Mouse (Mus musculus) ES-E14 (cell line): Measurements from ENCODE around the gene Rbm5. TPM values are rescaled to one million over a fixed set of nuclear protein-coding genes. Genes with fewer than 3 reads are reported as not detected.

Source experiments
- DNase-seq: peaks from one replicate; pipeline ENCODE4 v3.0.0-alpha.2; 2013; ENCODE audit warnings: low read depth, low spot score
- H3K27ac ChIP-seq: 2 replicates; pipeline ENCODE4 v1.5.1; 2012; ENCODE audit warnings: low read depth, mild to moderate bottlenecking, low read length, moderate library complexity, mixed read lengths; ENCODE audit not compliant: poor library complexity, insufficient read depth, severe bottlenecking
- H3K36me3 ChIP-seq: 2 replicates; pipeline ENCODE4 v1.6.1; 2012; ENCODE audit warnings: mild to moderate bottlenecking, low read length, moderate library complexity, mixed read lengths; ENCODE audit not compliant: control insufficient read depth, poor library complexity, insufficient read depth, severe bottlenecking
- H3K4me1 ChIP-seq, 2 experiments: fragments of 150-350 bp in 1 of 2; sonication (generic) in 1 of 2; 2 replicates each; pipeline ENCODE4 v1.6.1; 2012; ENCODE audit warnings: low read length in 2 of 2, mild to moderate bottlenecking in 1 of 2, mixed read lengths in 1 of 2; ENCODE audit not compliant: control insufficient read depth in 2 of 2, insufficient read depth in 2 of 2, poor library complexity in 1 of 2
- H3K4me3 ChIP-seq, 2 experiments: fragments of 150-350 bp in 1 of 2; sonication (generic) in 1 of 2; 2 replicates each; pipeline ENCODE4 v1.5.1; 2012; ENCODE audit warnings: low read length in 2 of 2, low read depth in 1 of 2, mild to moderate bottlenecking in 1 of 2, mixed read lengths in 1 of 2; ENCODE audit not compliant: insufficient read depth in 1 of 2, poor library complexity in 1 of 2, severe bottlenecking in 1 of 2
- H3K9ac ChIP-seq: 2 replicates; pipeline ENCODE4 v1.6.1; 2012; ENCODE audit warnings: low read depth, mild to moderate bottlenecking, low read length, mixed read lengths; ENCODE audit not compliant: poor library complexity, insufficient read depth, severe bottlenecking
- H3K9me3 ChIP-seq: fragments of 150-350 bp; sonication (generic); 2 replicates; pipeline ENCODE4 v1.6.1; 2012; ENCODE audit warnings: low read depth, mild to moderate bottlenecking, low read length; ENCODE audit not compliant: control insufficient read depth, insufficient read depth
- CHD2 ChIP-seq: IDR thresholded peaks from 2 replicates; pipeline ENCODE4 v1.6.1; 2014; ENCODE audit warnings: mild to moderate bottlenecking, low read depth, low read length, inconsistent platforms
- HCFC1 ChIP-seq: IDR thresholded peaks from 2 replicates; pipeline ENCODE4 v1.6.1; 2012; ENCODE audit warnings: low read length, inconsistent platforms, borderline replicate concordance; ENCODE audit not compliant: insufficient read depth
- MAFK ChIP-seq: IDR thresholded peaks from 2 replicates; pipeline ENCODE4 v1.6.1; 2014; ENCODE audit warnings: mild to moderate bottlenecking, low read depth, low read length, inconsistent platforms; ENCODE audit not compliant: insufficient read depth
- ZC3H11A ChIP-seq: IDR thresholded peaks from 2 replicates; pipeline ENCODE4 v1.6.1; 2012; ENCODE audit warnings: low read depth, mild to moderate bottlenecking, inconsistent platforms, low read length, borderline replicate concordance
- ZNF384 ChIP-seq: IDR thresholded peaks from 2 replicates; pipeline ENCODE4 v1.6.1; 2012; ENCODE audit warnings: low read depth, low read length, inconsistent platforms
- in situ Hi-C, 2 experiments: fragments of 600-800 bp; cut with MboI; formaldehyde crosslinking; loops; one replicate each; pipeline ENCODE4 v1.15.1; 2025; ENCODE audit warnings: low sequenced_read_pairs in 2 of 2, inconsistent platforms in 1 of 2; ENCODE audit not compliant: unreplicated experiment in 2 of 2
- total RNA-seq: library from RNA; depleted of rRNA; stranded (reverse); fragments of 300-350 nt; gene quantifications from 2 replicates; pipeline ENCODE4 v1.2.3, GENCODE M21; 2012; rRNA removed

The Rbm5 gene
- total RNA-seq = 97.7 and 116 TPM in 2 replicates

DNA sequence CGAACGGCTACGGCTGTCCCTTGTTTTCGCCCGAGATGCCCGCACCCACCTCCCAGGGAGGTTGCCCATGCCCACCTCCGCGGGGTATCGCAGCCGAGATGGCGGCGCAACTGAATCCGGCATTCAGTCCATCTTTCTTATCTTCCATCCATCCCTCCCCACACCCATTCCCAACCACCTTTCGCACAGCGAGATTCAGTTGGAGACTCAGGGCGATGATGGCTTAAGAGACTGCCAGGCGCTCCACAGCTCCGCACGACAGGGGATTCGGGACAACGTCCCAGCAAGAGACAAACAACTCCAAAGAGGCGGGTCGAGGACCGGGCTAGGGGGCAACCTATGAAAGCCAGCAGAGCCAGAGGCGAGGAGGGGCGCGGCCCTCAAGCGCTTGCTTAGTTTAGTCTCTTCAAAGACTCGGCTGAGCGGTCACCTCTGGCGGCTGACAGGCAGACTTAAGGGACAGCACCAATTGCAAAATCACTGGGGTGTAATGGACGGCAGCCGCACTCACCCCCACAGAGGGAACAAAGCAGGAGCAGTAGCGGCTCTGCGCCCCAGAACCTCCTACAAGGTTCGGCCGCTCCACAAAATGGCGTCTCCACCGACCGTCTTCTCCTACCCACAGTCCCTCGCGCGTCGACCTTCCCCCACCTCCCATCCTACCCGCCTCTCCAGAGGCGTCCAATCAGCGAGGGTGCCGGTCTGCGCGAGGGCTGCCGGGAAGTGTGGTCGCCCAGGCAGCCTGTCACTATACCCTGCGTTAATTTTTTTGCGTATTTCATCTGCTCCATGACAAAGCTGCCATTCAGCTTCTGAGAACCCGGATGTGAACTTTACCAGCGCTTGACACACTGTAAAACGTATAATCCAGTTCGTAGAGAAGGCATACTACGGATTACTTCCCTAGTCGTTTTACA is at the start of gene Rbm5:
Gene Rbm5 (minus strand): TSS at position 623 of the 917 bp plus-strand sequence.
- peaks cover 18% of the 10 kb centered on the region for H3K36me3 ChIP-seq
- H3K4me3 ChIP-seq = peak within 1 kb of the TSS; percentile 84 to 93
- peaks cover 0 to 2% of the 10 kb centered on the region in 2 experiments; a peak in 3 of 4 replicates for H3K4me1 ChIP-seq
- H3K9ac ChIP-seq = peak within 1 kb of the TSS; percentile 98
- peak within 1 kb of the TSS; percentile 79 for H3K27ac ChIP-seq
- in situ Hi-C loops = loop anchor here in 1 of 2 experiments (25.0 kb wide), 1 partner anchor 908 kb away; no protein-coding TSS in a partner anchor
- TF ChIP-seq CHD2 (no peak), ZNF384 (no peak), HCFC1 (peak; percentile 71; the same call in 1 of the 2 replicates)
- peak; percentile 75 for DNase-seq
- H3K9me3 ChIP-seq = no peaks in the 10 kb centered on the region

DNA sequence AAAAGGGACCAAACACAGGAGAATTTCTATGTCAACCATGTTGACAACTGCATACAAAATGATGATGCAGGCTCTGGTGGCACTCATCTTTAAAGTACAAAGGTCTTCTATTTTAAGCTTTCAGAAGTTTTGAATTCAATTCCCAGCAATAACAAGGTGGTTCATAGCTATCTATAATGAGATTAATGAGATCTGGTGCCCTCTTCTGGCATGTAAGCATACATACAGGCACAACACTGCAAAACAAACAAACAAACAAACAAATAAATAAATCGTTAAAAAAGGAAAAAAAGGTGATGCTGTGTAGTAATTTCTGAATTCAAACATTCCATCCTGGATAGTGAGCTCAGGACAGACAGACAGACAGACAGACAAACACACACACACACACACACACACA is 41.3 kb upstream of the Rbm5 start:
- no peak for TF ChIP-seq ZNF384
- H3K36me3 ChIP-seq = no peaks in the 10 kb centered on the region
- no peaks in the 10 kb centered on the region for H3K4me1 ChIP-seq
- H3K4me3 ChIP-seq = no peak overlapping the region
- H3K27ac ChIP-seq = no peak overlapping the region
- in situ Hi-C loops = no loop called here
- no peaks in the 10 kb centered on the region for H3K9me3 ChIP-seq
- DNase-seq = no peak
- no peak overlapping the region for H3K9ac ChIP-seq

DNA sequence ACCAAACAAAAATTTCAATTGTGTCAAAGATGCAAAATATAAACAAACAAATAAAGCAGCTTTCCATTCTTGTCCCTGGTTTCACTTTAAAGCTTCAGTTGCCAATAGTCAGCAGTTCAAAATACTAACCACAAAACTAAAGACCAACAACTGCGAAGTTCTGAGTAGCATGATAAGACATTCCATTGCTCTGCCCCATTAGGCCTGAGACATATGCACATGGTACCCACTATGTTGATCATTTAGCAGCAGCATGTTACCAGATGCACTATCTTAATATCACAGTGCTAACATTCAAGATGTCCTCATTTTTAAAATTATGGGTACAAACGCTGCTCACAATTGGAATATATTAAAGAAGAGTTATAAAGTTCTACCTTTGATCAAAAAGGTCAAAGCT is 40.2 kb upstream of the Rbm5 start:
- no peak overlapping the region for H3K9ac ChIP-seq
- H3K27ac ChIP-seq = no peak overlapping the region
- no peaks in the 10 kb centered on the region for H3K9me3 ChIP-seq
- no peaks in the 10 kb centered on the region for H3K4me1 ChIP-seq
- H3K4me3 ChIP-seq = no peak overlapping the region
- H3K36me3 ChIP-seq = no peaks in the 10 kb centered on the region
- in situ Hi-C loops = no loop called here
- TF ChIP-seq CHD2 (no peak), ZNF384 (no peak), ZC3H11A (no peak), HCFC1 (no peak), MAFK (no peak)
- DNase-seq = no peak

DNA sequence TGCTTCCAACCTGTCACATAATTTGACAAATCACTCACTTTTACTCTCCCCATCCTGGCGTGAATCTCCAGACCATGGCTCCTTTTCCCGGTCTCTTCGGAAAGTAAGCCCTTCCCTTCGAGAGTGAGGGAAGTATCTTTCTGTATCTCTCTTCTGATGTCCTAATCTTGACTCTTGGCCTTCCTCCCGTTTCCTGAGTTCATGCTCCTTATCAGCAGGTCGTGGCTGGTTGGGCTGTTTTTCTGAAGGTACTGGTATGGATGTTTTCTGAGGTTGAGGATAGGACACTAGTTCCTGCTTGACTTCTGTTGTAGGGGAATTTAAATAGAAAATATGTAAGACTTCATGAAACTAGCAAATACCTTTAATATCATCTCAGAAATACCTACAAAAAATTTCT is 20.9 kb upstream of the Rbm5 start:
- in situ Hi-C loops = no loop called here

More for the DNA sequence above, 20.9 kb upstream of the Rbm5 start:
- no peak for DNase-seq
- Histone ChIP-seq H3K4me3 (no peak overlapping the region), H3K9me3 (no peaks in the 10 kb centered on the region), H3K36me3 (peaks cover 18% of the 10 kb centered on the region), H3K4me1 (no peaks in the 10 kb centered on the region), H3K27ac (no peak overlapping the region), H3K9ac (no peak overlapping the region)
- TF ChIP-seq ZC3H11A = no peak
- no peak for TF ChIP-seq HCFC1
